15 mouse cellular contexts compared by ENCODE assay signal in genomic region chr2:145797851-145798250, GRCm38 (mm10).
DNase-seq lines count a peak whose midpoint lies in the region; ATAC-seq and TF ChIP-seq lines count a peak whose summit lies in the region.
"Had no signal": no experiment of that assay in that cellular context is flagged by ENCODE, and none has a peak within 500 bp of the region (broad histone marks: within the 10 kb centered on the region; RNA-seq: fewer than 3 reads in every experiment).

No protein-coding gene starts in this region.

- no peaks in the 10 kb centered on the region for H3K4me1 ChIP-seq in kidney, embryonic 16.5 days (ENCODE audit: insufficient read depth, low read length)
- H3K4me1 ChIP-seq in kidney, embryonic 14.5 days (ENCODE audit: control insufficient read depth, insufficient read depth, low read length), result no peaks in the 10 kb centered on the region
- H3K4me1 ChIP-seq in liver, adult 2 months (ENCODE audit: control insufficient read depth, insufficient read depth, low read length), result peaks cover 10% of the 10 kb centered on the region
- H3K4me1 ChIP-seq: forebrain, embryonic 15.5 days had no signal

- peak; percentile 23 to 27 for DNase-seq in adrenal gland, postnatal 36 days
- DNase-seq in adrenal gland, postnatal 10 days, result no peak
- DNase-seq in liver, adult 2 months (ENCODE audit: extremely low read depth, low read depth, low spot score), result no peak
- peak; percentile 87 for DNase-seq in lung, postnatal 25 days (ENCODE audit: low spot score)
- no peak for DNase-seq in urinary bladder, postnatal 36 days (ENCODE audit: low spot score in 2 of 2)
- DNase-seq: B cell, adult 2 months; cerebellum, adult 9-11 months; right cerebral cortex, adult 18-20 months had no signal

- H3K4me3 ChIP-seq in kidney, embryonic 16.5 days (ENCODE audit: low read length), result no peak overlapping the region
- H3K4me3 ChIP-seq in kidney, embryonic 14.5 days (ENCODE audit: low read length), result no peak overlapping the region
- no peak overlapping the region for H3K4me3 ChIP-seq in liver, adult 2 months (ENCODE audit: insufficient read depth, low read depth, low read length)
- H3K4me3 ChIP-seq: forebrain, embryonic 15.5 days; layer of hippocampus, adult 2 months; left cerebral cortex, adult 2 months had no signal

- peaks cover 28% of the 10 kb centered on the region for H3K36me3 ChIP-seq in kidney, embryonic 16.5 days (ENCODE audit: insufficient read depth, low read length)
- peaks cover 7% of the 10 kb centered on the region; the same call in 1 of the 2 replicates for H3K36me3 ChIP-seq in kidney, embryonic 14.5 days (ENCODE audit: control insufficient read depth, insufficient read depth, low read length)
- H3K36me3 ChIP-seq in liver, adult 2 months (ENCODE audit: control insufficient read depth, insufficient read depth, low read length), result peaks cover 1% of the 10 kb centered on the region; the same call in 1 of the 2 replicates
- H3K36me3 ChIP-seq: forebrain, embryonic 15.5 days had no signal

- no peak for TF ChIP-seq CTCF in liver, adult 2 months (IDR thresholded peaks at IDR 0.05; ENCODE audit: low read depth, low read length)

- no peak for TF ChIP-seq POLR2A in liver, adult 2 months (IDR thresholded peaks at IDR 0.05; ENCODE audit: extremely low read depth, insufficient read depth, low read length)

- peaks cover 9% of the 10 kb centered on the region; the same call in 1 of the 2 replicates for H3K79me2 ChIP-seq in liver, adult 2 months (ENCODE audit: control insufficient read depth, insufficient read depth, low read length)

- H3K27ac ChIP-seq in kidney, embryonic 16.5 days (ENCODE audit: low read length), result peak overlapping the region; percentile 2; the same call in 1 of the 2 replicates
- no peak overlapping the region for H3K27ac ChIP-seq in kidney, embryonic 14.5 days (ENCODE audit: low read depth, low read length)
- H3K27ac ChIP-seq in liver, adult 2 months (replicated peaks; ENCODE audit: insufficient read depth, low read depth, low read length), result peak overlapping the region; percentile 21; the same call in 1 of the 2 replicates
- H3K27ac ChIP-seq: forebrain, embryonic 15.5 days; layer of hippocampus, adult 2 months; left cerebral cortex, adult 2 months had no signal

- H3K9ac ChIP-seq in kidney, embryonic 16.5 days (replicated peaks; ENCODE audit: low read length), result no peak overlapping the region
- no peak overlapping the region for H3K9ac ChIP-seq in kidney, embryonic 14.5 days (ENCODE audit: low read depth, low read length)
- H3K9ac ChIP-seq in liver, adult 2 months (ENCODE audit: low read depth, low read length), result no peak overlapping the region
- H3K9ac ChIP-seq: forebrain, embryonic 15.5 days had no signal

- no peaks in the 10 kb centered on the region for H3K9me3 ChIP-seq in kidney, embryonic 16.5 days (ENCODE audit: low read length)
- no peaks in the 10 kb centered on the region for H3K9me3 ChIP-seq in kidney, embryonic 14.5 days (ENCODE audit: control insufficient read depth, low read length)
- H3K9me3 ChIP-seq: forebrain, embryonic 15.5 days had no signal

- WGBS in kidney, embryonic 16.5 days, result 78% methylated on average over 1 of the region's 1 CpGs
- WGBS in kidney, embryonic 14.5 days, result 63% methylated on average over 1 of the region's 1 CpGs
- WGBS in liver, adult 2 months, result 65% methylated on average over 1 of the region's 1 CpGs

- no peak overlapping the region for H3K4me2 ChIP-seq in kidney, embryonic 16.5 days (replicated peaks; ENCODE audit: low read depth, low read length)
- no peak overlapping the region for H3K4me2 ChIP-seq in kidney, embryonic 14.5 days (replicated peaks; ENCODE audit: low read depth, low read length)
- H3K4me2 ChIP-seq: forebrain, embryonic 15.5 days had no signal

- no peaks in the 10 kb centered on the region for H3K27me3 ChIP-seq in kidney, embryonic 16.5 days (ENCODE audit: insufficient read depth, low read length)
- H3K27me3 ChIP-seq in kidney, embryonic 14.5 days (ENCODE audit: control insufficient read depth, insufficient read depth, low read length), result no peaks in the 10 kb centered on the region
- H3K27me3 ChIP-seq in liver, adult 2 months (ENCODE audit: control insufficient read depth, insufficient read depth, low read length), result no peaks in the 10 kb centered on the region
- H3K27me3 ChIP-seq: forebrain, embryonic 15.5 days had no signal

- ATAC-seq in kidney, embryonic 16.5 days (ENCODE audit: low FRiP score, low TSS enrichment), result no peak
- no peak for ATAC-seq in kidney, embryonic 14.5 days (ENCODE audit: low FRiP score, low TSS enrichment)
- ATAC-seq in megakaryocyte, adult 5-6 weeks (ENCODE audit: poor library complexity, severe bottlenecking), result no peak
- ATAC-seq: forebrain, embryonic 15.5 days; hindbrain, embryonic 16.5 days had no signal

Comparison
In these comparisons a context has a peak if more than half of its experiments do, and no peak if none do; other contexts are left out.
1. DNase-seq: peak in adrenal gland, postnatal 36 days (2 of 2) and lung, postnatal 25 days (single experiment); none in adrenal gland, postnatal 10 days (single experiment), liver, adult 2 months (single experiment) and urinary bladder, postnatal 36 days (0 of 2).